Mouse (Mus musculus) layer of hippocampus, adult 9-11 months (tissue): Measurements from ENCODE around the gene Gm28048.

Source experiments
- DNase-seq: peaks from one replicate; pipeline ENCODE4 v3.0.0; 2022

The Gm28048 gene

GRCm38 (mm10) chr11:22787833-22788232 is 194.1 kb downstream of the Gm28048 start:
- no peak for DNase-seq
